Mouse (Mus musculus) frontal cortex, postnatal 10 days (tissue): ENCODE results near the gene Gpr12.
A peak's percentile ranks its signal among the peaks of the same experiment; 100 is the strongest.
"Not testable (repeated sequence)": the region's sequence is repeated elsewhere in the genome, so short reads cannot be mapped to it uniquely, and the experiment has no call there.

Source experiments
- DNase-seq, 2 experiments: peaks; one replicate each; pipeline ENCODE4 v3.0.0; 2022; ENCODE audit warnings: low spot score in 2 of 2, mixed read lengths in 1 of 2

Gpr12 gene

DNA sequence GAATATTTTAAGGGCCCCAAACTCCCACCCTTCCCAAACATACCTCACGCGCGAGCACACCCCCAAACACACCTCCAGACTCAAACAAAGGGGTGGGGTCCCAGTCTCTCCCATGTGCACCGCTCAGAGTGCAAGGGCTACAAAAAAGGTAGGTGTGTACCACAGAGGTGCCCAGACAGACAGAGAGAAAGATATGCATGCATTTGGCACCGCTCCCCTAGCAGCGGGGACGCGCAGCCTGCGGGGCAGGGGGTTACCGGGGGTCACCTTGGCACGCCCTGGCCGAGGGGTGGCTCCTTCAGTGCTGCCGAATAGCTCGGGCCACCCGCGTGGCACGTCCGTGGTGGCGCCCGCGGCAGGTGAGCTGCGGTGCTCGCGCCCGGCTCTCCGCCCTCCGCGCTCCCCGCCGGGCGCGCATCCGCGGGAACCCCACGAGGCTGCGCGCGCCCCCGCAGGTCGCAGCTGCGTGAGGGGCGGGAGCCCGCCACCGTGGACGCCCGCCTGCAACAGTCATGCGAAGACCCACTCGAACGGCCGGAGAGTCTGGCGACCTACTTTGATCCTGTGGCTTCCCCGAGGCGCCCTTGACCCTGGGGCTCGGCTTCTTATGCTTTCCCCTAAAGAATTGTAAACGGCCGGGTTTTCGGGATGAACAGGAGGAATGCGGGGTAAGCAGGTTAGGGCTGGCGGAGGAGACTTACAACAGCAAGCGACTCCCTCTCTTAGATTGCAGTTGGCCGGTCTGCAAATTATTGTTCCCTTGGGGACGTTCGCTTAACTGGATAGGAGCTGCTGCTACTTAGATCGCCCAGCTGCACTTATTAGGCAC, at the start of gene Gpr12:
Gene Gpr12, minus strand, starts transcription at position 762 of the 829 bp plus-strand sequence.
- DNase-seq = peak; percentile 23 to 52

DNA sequence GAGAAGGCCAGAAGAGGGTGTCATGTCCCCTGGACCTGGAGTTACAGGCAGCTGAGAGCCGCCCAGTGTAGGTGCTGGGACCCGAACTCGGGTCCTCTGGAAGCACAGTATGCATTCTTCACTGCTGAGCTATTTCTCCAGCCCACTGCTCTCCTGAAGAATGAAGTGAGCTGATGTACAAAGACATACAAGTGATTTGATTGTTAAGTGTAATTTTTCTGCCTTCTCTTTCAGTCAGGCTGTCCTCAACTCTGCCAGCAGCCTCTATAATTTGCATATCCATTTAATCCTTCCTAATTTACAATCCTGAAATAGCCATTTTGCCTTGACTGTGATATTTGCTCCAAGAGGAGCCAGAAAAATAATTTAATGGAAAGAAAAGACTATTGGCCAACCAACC, 46.6 kb upstream of the Gpr12 start:
- DNase-seq = no peak

DNA sequence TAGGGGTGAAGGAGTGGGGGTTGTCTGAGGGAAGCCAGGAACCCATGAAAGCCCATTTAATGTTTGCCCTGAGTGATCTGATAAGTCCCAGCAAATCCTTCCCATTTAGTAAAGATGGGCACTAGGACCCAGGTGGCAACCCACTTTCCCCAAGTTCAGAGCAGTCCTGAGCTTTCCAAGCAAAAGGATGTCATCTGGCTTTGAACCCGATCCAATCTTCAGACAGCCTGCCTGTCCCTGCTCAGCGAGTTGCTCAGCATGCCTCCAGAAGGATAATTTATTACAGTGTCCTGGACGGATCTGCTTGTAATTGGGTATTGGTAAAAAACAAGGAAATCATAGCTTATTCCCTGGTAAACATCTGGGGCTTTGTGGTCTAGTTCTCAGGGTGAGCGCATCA, 45.9 kb upstream of the Gpr12 start:
- no peak for DNase-seq

- peak in 1 of 2 experiments; percentile 35 for DNase-seq
Measured at GRCm38 (mm10) chr5:146629636-146630035, 44.6 kb upstream of the Gpr12 start.

- no peak for DNase-seq
Measured at GRCm38 (mm10) chr5:146628804-146629203, 43.8 kb upstream of the Gpr12 start.

- no peak for DNase-seq
Measured at GRCm38 (mm10) chr5:146627901-146628300, 42.9 kb upstream of the Gpr12 start.

DNA sequence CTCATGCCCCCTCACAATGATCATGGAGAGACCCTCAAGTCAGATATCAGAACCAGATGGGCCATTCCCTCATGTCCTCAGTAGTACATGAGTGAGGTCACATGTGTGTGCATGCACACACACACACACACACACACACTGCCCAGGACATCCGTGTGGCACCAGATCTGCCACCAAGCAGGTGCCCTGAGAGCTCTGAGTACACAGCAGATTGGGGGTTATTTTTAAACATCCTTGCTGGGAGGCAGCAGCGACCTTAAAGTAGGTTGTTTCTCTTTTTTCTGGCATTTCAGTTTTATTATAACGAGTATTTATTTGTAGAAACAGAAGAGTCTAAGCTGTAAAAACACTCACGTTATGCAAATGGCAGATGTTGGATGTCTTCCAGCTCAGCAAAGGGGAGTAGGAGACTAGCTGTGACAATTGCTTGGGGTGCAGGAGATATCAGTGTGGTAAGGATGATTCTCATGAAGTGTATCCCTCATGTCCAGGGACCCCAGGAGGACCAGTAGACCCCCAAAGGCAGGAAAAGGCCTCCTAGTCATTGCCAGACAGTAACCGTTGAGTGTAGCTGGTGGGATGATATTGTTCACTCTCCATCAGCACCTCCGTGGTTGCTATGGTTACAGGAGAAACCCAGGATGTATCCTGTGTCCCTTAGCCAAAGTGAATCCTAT, 40.7 kb upstream of the Gpr12 start:
- DNase-seq = peak; percentile 26 to 56

- DNase-seq = no peak
Measured at GRCm38 (mm10) chr5:146611830-146612229, 26.8 kb upstream of the Gpr12 start.

DNA sequence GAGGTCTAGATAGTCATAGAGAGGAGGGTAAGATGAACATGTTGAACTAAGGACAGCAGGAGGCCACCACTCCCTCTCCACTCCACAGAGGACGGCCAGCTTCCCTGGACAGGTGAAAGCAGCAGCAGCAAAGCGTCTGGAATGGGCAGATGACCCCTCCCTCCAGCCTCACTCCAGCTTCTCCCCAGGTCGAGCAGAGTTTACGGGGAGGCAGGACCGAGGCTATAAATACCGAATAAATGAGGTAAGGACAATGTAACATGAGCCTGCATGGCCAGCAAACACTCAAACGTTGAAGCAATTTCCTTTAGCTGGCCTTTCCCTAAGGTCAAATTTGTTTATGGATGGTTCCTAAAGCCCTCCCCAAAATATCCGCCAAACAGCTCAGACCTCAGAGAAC, 26.0 kb upstream of the Gpr12 start:
- no peak for DNase-seq

GRCm38 (mm10) chr5:146609646-146610045, 24.6 kb upstream of the Gpr12 start:
- DNase-seq = no peak

DNA sequence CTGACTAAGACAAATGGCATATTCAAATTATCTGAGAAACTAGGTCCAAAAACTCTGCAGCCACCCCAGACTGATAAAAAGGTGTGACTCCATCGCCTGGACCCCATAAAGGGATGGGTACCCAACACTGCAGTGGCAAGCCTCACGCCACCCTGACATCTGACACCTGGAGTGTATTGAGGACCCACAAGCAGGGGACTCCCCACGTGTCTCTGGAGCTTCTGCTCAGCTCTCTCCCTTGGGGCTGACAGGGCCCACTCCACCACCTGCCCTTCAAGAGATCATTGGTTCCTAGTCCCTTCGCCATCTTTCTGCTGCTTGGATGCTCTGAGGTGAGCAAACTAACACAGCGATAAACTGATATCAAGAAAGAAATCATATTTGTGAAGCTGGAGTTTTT, 22.8 kb upstream of the Gpr12 start:
- no peak for DNase-seq

- DNase-seq = no peak
Measured at GRCm38 (mm10) chr5:146606895-146607294, 21.9 kb upstream of the Gpr12 start.

DNA sequence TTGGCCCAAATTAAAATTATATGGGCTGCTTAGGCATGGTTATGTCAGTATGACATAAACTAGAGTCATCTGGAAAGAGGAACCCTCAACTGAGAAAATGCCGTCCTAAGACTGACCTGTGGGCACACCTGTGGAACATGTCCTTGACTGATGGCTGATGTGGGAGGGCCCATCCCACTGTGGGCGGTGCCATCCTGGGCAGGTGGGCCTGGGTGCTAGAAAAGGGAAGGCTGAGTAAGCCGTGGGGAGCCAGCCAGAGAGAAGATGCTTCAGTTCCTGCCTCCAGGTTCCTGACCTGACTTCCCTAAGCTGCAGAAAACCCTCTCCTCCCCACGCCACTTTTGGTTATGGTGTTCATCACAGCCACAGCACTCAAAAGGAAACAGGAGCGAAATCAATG, 21.2 kb upstream of the Gpr12 start:
- no peak for DNase-seq

DNA sequence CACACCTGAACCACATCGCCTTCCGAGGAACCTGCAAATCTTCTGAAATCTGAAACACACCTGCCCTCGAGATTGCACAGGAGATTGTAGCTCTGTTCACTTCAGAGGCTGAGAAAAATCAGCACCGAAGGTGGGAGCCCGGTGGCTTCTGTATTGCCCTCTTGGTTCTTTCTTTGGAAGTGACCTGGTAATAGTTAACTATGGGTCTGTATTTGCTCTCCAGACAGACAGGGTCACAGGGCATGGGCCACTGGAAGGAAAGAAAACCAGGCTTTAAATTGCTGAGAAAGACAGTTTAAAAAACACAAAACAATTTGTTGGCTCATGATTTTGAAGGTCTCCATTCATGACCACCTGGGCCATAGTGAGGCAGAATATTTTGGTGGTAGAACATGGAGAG, 14.9 kb upstream of the Gpr12 start:
- DNase-seq = no peak

DNA sequence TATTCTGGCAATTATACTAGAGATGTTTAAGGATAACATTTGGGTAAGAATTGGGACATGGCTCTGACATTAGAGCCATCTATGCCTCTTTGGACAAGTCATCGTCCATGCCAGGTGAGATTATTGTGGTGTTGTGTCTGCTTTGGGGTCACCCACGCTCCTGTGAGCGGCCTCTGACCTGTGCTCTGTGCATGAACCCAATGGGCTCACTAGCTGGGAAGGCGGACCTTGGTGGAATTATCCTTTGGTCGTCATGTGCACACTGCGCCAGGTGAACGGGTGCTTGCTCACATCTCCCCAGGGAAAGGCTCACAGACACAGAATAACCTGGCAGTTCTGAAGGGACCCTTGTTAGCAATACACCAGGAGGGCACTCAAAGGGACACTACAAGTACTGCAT, 14.2 kb upstream of the Gpr12 start:
- not testable (repeated sequence) for DNase-seq

DNA sequence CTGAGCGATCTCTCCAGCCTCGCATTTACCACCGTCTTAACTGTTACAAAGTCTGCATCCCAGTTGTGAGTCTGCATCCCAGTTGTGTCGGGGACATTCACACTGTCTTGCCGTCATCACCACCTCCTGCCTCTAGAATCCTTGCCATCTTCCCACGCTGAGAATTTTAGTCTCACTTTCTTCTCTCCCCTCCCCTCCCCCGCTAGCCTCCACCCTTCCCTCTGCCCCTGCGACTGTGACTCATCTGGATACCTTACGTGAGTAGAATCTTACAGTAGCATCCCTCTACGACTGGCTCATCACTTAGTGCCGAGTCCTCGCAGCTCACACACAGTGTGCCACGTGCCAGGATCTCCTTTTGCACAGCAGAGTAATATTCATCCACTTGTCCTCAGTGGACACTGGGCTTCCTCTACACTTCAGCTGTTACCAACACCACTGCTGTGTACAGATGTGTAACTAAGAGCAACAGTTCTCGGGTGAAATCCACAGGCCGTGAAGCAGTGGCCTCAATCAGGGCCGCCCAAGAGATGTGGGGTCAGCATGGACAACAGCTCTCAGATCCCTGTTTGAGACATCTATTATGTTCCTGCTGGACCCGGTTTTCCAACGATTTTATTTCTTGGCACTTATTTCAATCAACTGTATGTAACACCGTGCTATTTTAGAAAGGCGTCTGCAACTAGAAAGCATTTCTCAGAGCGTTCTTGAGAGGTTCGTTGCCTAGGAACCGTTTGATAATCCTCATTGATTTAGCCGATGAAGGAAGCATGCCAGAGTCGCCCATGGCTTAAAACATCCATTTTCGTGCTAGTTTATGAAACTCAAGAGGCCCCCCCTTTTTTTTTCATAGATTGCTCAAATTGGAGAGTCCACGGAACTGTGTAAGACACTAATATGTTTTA, 13.4 kb upstream of the Gpr12 start:
- no peak for DNase-seq

GRCm38 (mm10) chr5:146597503-146597874, 12.4 kb upstream of the Gpr12 start:
- DNase-seq = no peak

- no peak for DNase-seq
Measured at GRCm38 (mm10) chr5:146596612-146597502, 11.8 kb upstream of the Gpr12 start.

DNA sequence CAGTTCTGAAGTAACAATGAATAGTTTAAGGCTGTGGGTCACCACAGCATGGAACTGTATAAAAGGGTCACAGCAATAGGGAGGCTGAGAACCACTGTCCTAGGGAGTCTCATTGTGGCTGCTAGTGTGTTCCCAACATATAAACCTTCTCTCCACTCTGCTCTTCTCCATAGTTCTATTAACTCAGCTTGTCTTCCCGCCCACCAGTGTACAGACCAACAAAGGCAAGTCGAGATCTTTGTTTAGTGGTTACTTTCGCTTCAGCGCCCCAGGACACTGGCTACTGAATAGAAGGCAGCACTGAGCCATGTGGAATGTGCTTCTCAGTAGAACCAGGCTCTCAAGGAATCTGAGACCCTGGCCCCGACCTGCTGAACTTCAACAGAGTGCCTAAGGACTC, 7.5 kb upstream of the Gpr12 start:
- DNase-seq = no peak

GRCm38 (mm10) chr5:146591636-146592035, 6.6 kb upstream of the Gpr12 start:
- DNase-seq = no peak

DNA sequence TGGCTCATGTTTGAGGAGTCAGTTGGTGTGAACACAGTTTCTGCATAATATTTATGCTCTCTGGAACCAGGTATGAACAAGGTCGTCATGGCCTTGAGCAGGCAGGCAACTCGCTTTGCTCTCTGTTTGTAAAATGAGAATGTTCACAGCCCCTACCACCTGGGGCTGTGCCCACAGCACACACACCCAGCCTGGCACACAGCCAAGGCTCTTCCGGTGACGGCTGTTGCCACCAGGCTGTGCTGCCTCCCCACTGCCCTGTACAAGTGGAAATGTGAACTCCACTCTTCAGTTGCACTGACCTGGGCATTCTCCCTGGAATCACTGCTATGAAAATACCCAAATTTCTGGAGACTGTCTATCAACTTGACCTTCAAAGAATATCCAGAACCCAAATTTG, 5.9 kb upstream of the Gpr12 start:
- no peak for DNase-seq
